ENCODE assay signal across 8 mouse cellular contexts in genomic region chr11:99024468-99025134, GRCm38 (mm10). TPM values are rescaled to one million over a fixed set of nuclear protein-coding genes. Genes with fewer than 3 reads are reported as not detected.
DNase-seq lines count a peak whose midpoint lies in the region; ATAC-seq and TF ChIP-seq lines count a peak whose summit lies in the region.

No protein-coding gene starts in this region.

- no peaks in the 10 kb centered on the region for H3K9me3 ChIP-seq in heart, embryonic 14.5 days (ENCODE audit: control insufficient read depth, low read length)
- no peaks in the 10 kb centered on the region for H3K9me3 ChIP-seq in MEL (replicated peaks; ENCODE audit: insufficient read depth, low read length)
- H3K9me3 ChIP-seq in midbrain, embryonic 11.5 days (ENCODE audit: control insufficient read depth, low read length), result no peaks in the 10 kb centered on the region

- no peak for TF ChIP-seq CTCF in MEL (IDR thresholded peaks at IDR 0.05 in 2 of 3, conservative IDR thresholded peaks at IDR 0.05 in 1 of 3; ENCODE audit: control insufficient read depth in 1 of 3, insufficient read depth in 1 of 3, low read depth in 2 of 3, low read length in 3 of 3, poor library complexity in 1 of 3, severe bottlenecking in 1 of 3)

- DNase-seq in heart, postnatal 4 days, result no peak
- DNase-seq in MEL (ENCODE audit: low read depth, low spot score), result no peak
- no peak for DNase-seq in midbrain, embryonic 11.5 days (ENCODE audit: low spot score, missing footprints)
- no peak for DNase-seq in embryo, embryonic 10.5 days (ENCODE audit: low spot score)
- no peak for DNase-seq in retina, embryonic 14.5 days (ENCODE audit: low spot score)
- DNase-seq in kidney, postnatal 36 days, result no peak

- H3K4me3 ChIP-seq in heart, embryonic 14.5 days (ENCODE audit: control insufficient read depth in 1 of 2, insufficient read depth in 1 of 2, low read depth in 1 of 2, low read length in 2 of 2), result peak overlapping the region; percentile 50 to 80
- H3K4me3 ChIP-seq in MEL (ENCODE audit: control insufficient read depth in 1 of 2, insufficient read depth in 1 of 2, low read depth in 2 of 2, low read length in 2 of 2), result 0 out of 4 replicates have a peak overlapping the region, but pooled peaks of 1 of the 2 experiments have one; percentile 8
- peak overlapping the region; percentile 22; the same call in 1 of the 2 replicates for H3K4me3 ChIP-seq in midbrain, embryonic 11.5 days (ENCODE audit: low read depth, low read length)

- H3K79me2 ChIP-seq in MEL (ENCODE audit: control insufficient read depth, insufficient read depth, low read length, poor library complexity), result peaks cover 34% of the 10 kb centered on the region

- H3K27me3 ChIP-seq in heart, embryonic 14.5 days (ENCODE audit: control insufficient read depth, insufficient read depth, low read length), result no peaks in the 10 kb centered on the region
- no peaks in the 10 kb centered on the region for H3K27me3 ChIP-seq in MEL (ENCODE audit: control insufficient read depth in 1 of 2, insufficient read depth in 2 of 2, low read length in 2 of 2)
- H3K27me3 ChIP-seq in midbrain, embryonic 11.5 days (ENCODE audit: control insufficient read depth, insufficient read depth, low read length), result no peaks in the 10 kb centered on the region

- H3K36me3 ChIP-seq in heart, embryonic 14.5 days (ENCODE audit: control insufficient read depth, insufficient read depth, low read length), result peaks cover 31% of the 10 kb centered on the region
- H3K36me3 ChIP-seq in MEL (ENCODE audit: control insufficient read depth in 1 of 2, insufficient read depth in 2 of 2, low read length in 2 of 2), result peaks cover 31% of the 10 kb centered on the region in 2 experiments
- peaks cover 17% of the 10 kb centered on the region; the same call in 1 of the 2 replicates for H3K36me3 ChIP-seq in midbrain, embryonic 11.5 days (ENCODE audit: control insufficient read depth, insufficient read depth, low read length)

- TF ChIP-seq EP300 in MEL (IDR thresholded peaks at IDR 0.05; ENCODE audit: low read depth in 1 of 2, low read length in 2 of 2), result no peak

- no peak for TF ChIP-seq RAD21 in MEL (IDR thresholded peaks at IDR 0.05; ENCODE audit: low read depth, low read length)

- peak overlapping the region; percentile 41 to 57; a peak in 3 of 4 replicates for H3K27ac ChIP-seq in heart, embryonic 14.5 days (replicated peaks in 1 of 2; ENCODE audit: control insufficient read depth in 1 of 2, insufficient read depth in 1 of 2, low read depth in 2 of 2, low read length in 2 of 2)
- peak overlapping the region; percentile 64 for H3K27ac ChIP-seq in MEL (ENCODE audit: control insufficient read depth, low read depth, low read length)
- H3K27ac ChIP-seq in midbrain, embryonic 11.5 days (ENCODE audit: low read depth, low read length), result no peak overlapping the region

- H3K9ac ChIP-seq in heart, embryonic 14.5 days (ENCODE audit: low read length), result peak overlapping the region; percentile 50; the same call in 1 of the 2 replicates
- H3K9ac ChIP-seq in MEL (ENCODE audit: control insufficient read depth, low read depth, low read length, poor library complexity, severe bottlenecking), result peak overlapping the region; percentile 45
- peak overlapping the region; percentile 9; the same call in 1 of the 2 replicates for H3K9ac ChIP-seq in midbrain, embryonic 11.5 days (ENCODE audit: low read length)

- 0 out of 4 replicates have a peak, but pooled peaks of 1 of the 2 experiments have one; percentile 12 for TF ChIP-seq POLR2A in MEL (IDR thresholded peaks at IDR 0.05; ENCODE audit: control insufficient read depth in 1 of 2, insufficient read depth in 1 of 2, low read depth in 1 of 2, low read length in 2 of 2, poor library complexity in 1 of 2)

- 46% methylated on average over 18 of the region's 18 CpGs for WGBS in heart, embryonic 14.5 days
- WGBS in midbrain, embryonic 11.5 days, result 54% methylated on average over 18 of the region's 18 CpGs

- ATAC-seq in heart, embryonic 14.5 days (ENCODE audit: insufficient number of reproducible peaks, insufficient read depth, low FRiP score, low read depth), result no peak
- peak; percentile 3 to 4; a peak in 1 of 4 replicates for ATAC-seq in hematopoietic stem cell, adult 5-6 weeks (replicated peaks in 1 of 2; ENCODE audit: insufficient read depth in 1 of 2, low FRiP score in 2 of 2, low TSS enrichment in 1 of 2, low read depth in 1 of 2, poor library complexity in 2 of 2, severe bottlenecking in 2 of 2)
- peak; percentile 49 for ATAC-seq in midbrain, embryonic 11.5 days (ENCODE audit: low FRiP score)

- peaks cover 6 to 11% of the 10 kb centered on the region in 2 experiments for H3K4me1 ChIP-seq in heart, embryonic 14.5 days (ENCODE audit: control insufficient read depth in 2 of 2, insufficient read depth in 2 of 2, low read length in 2 of 2)
- H3K4me1 ChIP-seq in MEL (ENCODE audit: control insufficient read depth in 1 of 2, insufficient read depth in 2 of 2, low read length in 2 of 2), result peaks cover 0 to 11% of the 10 kb centered on the region in 2 experiments; a peak in 3 of 4 replicates
- H3K4me1 ChIP-seq in midbrain, embryonic 11.5 days (ENCODE audit: control insufficient read depth, insufficient read depth, low read length), result peaks cover 10% of the 10 kb centered on the region

- peak overlapping the region; percentile 67 for H3K4me2 ChIP-seq in heart, embryonic 14.5 days (ENCODE audit: low read length)
- H3K4me2 ChIP-seq in midbrain, embryonic 11.5 days, result peak overlapping the region; percentile 32

TF ChIP-seq in MEL, 35 proteins besides CTCF, POLR2A, EP300 and RAD21:
- no peak for TF ChIP-seq TCF12 (IDR thresholded peaks at IDR 0.05; ENCODE audit: low read depth, low read length)
- TF ChIP-seq GATA1 (IDR thresholded peaks at IDR 0.05; ENCODE audit: low read depth, low read length), result no peak
- TF ChIP-seq ELF1 (IDR thresholded peaks at IDR 0.05; ENCODE audit: low read depth, low read length), result no peak
- no peak for TF ChIP-seq JUND (IDR thresholded peaks at IDR 0.05; ENCODE audit: low read depth, low read length)
- no peak for TF ChIP-seq ZC3H11A (IDR thresholded peaks at IDR 0.05; ENCODE audit: low read depth, low read length)
- TF ChIP-seq USF1 (IDR thresholded peaks at IDR 0.05; ENCODE audit: low read depth, low read length), result no peak

RNA-seq across cellular contexts. Expression of gene Top2a, which starts 0.6 kb away (rescaled TPM):
- polyA plus RNA-seq in heart, embryonic 14.5 days (2014; fragmentation: Nextera tagmentation; extraction: Ambion mirVana), result 169 and 174 TPM in 2 replicates
- total RNA-seq in heart, postnatal 4 days (2021), result 100 to 1,000 TPM; 174 to 191 TPM
- total RNA-seq in MEL (2012; rRNA removed), result 443 and 477 TPM in 2 replicates
- polyA plus RNA-seq in MEL (2012; ENCODE audit: insufficient read depth in 1 of 2, insufficient read length in 2 of 2, low read depth in 1 of 2, low replicate concordance in 2 of 2, missing spikeins in 1 of 2), result 100 to 1,000 TPM; 395 to 643 TPM
- total RNA-seq in hematopoietic stem cell, adult 5-6 weeks (2017), result 503 and 531 TPM in 2 replicates
- polyA plus RNA-seq in midbrain, embryonic 11.5 days (2014; fragmentation: Nextera tagmentation; extraction: Ambion mirVana), result 431 and 436 TPM in 2 replicates

RNA-seq across cellular contexts. Expression of gene Igfbp4, which starts 16.4 kb away (rescaled TPM):
- polyA plus RNA-seq in heart, embryonic 14.5 days (2014; fragmentation: Nextera tagmentation; extraction: Ambion mirVana), result 315 and 373 TPM in 2 replicates
- total RNA-seq in heart, postnatal 4 days (2021), result 100 to 1,000 TPM; 204 to 217 TPM
- 89.8 and 94.4 TPM in 2 replicates for total RNA-seq in MEL (2012; rRNA removed)
- 100 to 1,000 TPM in 1 of 2 experiments, not detected in 1; 221 TPM for polyA plus RNA-seq in MEL (2012; ENCODE audit: insufficient read depth in 1 of 2, insufficient read length in 2 of 2, low read depth in 1 of 2, low replicate concordance in 2 of 2, missing spikeins in 1 of 2)
- 149 and 168 TPM in 2 replicates for total RNA-seq in hematopoietic stem cell, adult 5-6 weeks (2017)
- 207 and 209 TPM in 2 replicates for polyA plus RNA-seq in midbrain, embryonic 11.5 days (2014; fragmentation: Nextera tagmentation; extraction: Ambion mirVana)

RNA-seq across cellular contexts. Expression of gene Gjd3, which starts 41.8 kb away (rescaled TPM):
- polyA plus RNA-seq in heart, embryonic 14.5 days (2014; fragmentation: Nextera tagmentation; extraction: Ambion mirVana), result 1.00 and 2.3 TPM in 2 replicates
- 1 to 10 TPM; 2.0 to 2.5 TPM for total RNA-seq in heart, postnatal 4 days (2021)
- total RNA-seq in MEL (2012; rRNA removed), result not detected in 2 replicates
- polyA plus RNA-seq in MEL (2012; ENCODE audit: insufficient read depth in 1 of 2, insufficient read length in 2 of 2, low read depth in 1 of 2, low replicate concordance in 2 of 2, missing spikeins in 1 of 2), result not detected
- total RNA-seq in hematopoietic stem cell, adult 5-6 weeks (2017), result not detected in 2 replicates
- not detected in 2 replicates for polyA plus RNA-seq in midbrain, embryonic 11.5 days (2014; fragmentation: Nextera tagmentation; extraction: Ambion mirVana)
